Mouse (Mus musculus) granulocyte monocyte progenitor cell, adult 5-6 weeks (primary cell): ENCODE data around the gene Mllt11. TPM values are rescaled to one million over a fixed set of nuclear protein-coding genes. Genes with fewer than 3 reads are reported as not detected.

Source experiments
- ATAC-seq: replicated peaks from 2 replicates; pipeline ENCODE4 v1.8.0; 2016; ENCODE audit warnings: mild to moderate bottlenecking, moderate TSS enrichment, inconsistent platforms; ENCODE audit not compliant: poor library complexity, severe bottlenecking
- total RNA-seq, 2 experiments: library from RNA; stranded (forward) in 1 of 2; stranded (reverse) in 1 of 2; fragments of 200-712, 200-1000 nt in 1 of 2; fragments of >200 nt in 1 of 2; fragmentation: Nextera tagmentation in 1 of 2; gene quantifications; 2 replicates each; pipeline ENCODE4 v1.2.3; 2014 to 2017

The Mllt11 gene
- total RNA-seq, 2 experiments from 2014 or later = 1.9 to 6.9 TPM

DNA sequence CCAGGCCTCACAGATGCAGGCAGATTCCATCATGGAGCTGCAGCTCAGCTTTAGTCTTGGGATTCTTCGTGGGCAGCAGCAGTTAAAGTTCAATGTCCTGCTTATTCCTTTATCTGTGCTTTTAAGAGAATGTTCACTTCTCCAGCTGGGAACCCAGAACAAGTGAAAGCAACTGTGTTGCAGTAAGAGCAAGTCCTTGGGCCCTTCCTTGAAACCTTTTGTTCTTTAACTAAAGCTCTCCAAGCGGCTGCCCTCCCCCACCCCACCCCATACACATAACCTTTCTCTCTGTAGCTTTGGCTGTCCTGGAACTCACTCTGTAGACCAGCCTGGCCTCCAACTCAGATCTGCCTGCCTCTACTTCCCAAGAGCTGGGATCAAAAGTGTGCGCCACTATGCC is 55.5 kb downstream of the Mllt11 start:
- no peak for ATAC-seq

DNA sequence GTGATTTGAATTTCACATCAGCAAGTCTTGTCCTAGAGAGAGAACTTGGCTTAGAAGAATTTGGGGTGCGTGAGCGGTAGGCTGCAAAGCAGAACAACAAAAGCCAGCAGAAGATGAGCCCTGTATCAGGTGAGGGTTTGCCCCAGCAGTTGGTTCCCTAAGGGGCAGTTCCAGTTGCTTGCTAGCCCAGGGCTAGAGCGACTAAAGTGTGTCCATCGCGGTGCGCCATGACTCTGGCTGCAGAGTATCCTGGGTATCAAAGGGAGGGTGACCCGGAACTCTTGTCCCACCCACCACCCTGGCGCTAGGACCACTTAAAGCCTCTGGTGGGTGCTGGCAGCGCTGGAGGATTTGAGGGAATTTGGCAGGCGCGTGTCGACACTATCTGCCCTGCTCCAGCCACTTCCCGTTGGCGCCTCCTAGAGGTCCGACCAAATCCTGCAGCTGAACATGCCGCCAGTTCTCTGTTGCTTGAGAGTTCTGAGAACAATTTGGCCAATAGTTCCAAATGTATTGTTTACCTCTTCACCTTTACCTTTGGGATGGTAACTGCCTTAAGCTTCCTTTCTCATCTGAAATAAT is 57.9 kb downstream of the Mllt11 start:
- peak; percentile 79 for ATAC-seq

DNA sequence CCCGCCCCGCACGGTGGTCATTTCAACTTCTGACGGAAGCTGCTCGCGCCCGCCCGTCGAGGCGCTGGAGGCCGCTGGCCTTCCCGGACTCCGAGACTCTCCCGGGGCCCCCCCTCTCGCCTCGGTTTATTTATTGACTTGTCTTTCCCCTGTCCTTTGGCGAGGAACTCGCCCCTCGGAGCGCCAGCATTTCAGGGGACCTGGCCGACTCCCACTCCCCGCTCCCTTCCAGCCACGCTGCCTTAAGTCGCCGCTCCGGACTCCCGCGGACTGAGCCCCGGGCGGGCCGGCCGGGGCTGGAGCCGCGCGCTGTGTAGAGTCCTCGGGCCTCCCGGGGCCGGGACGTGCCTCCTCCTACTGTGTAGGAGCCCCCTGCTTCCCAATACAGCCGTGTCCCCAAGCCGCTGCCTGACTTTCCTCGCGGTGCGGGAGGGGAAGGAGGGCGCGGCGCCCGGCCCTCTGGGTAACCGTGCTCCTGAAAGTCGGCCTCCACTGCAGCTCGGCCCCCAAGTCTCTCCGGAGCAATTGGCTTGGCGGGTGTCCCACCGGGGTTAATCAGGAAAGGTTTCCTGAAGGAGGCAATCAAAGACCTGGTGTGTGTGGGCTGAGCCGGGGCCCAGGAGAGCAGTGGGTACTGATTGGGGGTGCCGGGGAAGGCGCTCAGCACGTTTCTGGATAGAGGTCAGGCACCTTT is 58.6 kb downstream of the Mllt11 start:
- peak; percentile 38 for ATAC-seq

DNA sequence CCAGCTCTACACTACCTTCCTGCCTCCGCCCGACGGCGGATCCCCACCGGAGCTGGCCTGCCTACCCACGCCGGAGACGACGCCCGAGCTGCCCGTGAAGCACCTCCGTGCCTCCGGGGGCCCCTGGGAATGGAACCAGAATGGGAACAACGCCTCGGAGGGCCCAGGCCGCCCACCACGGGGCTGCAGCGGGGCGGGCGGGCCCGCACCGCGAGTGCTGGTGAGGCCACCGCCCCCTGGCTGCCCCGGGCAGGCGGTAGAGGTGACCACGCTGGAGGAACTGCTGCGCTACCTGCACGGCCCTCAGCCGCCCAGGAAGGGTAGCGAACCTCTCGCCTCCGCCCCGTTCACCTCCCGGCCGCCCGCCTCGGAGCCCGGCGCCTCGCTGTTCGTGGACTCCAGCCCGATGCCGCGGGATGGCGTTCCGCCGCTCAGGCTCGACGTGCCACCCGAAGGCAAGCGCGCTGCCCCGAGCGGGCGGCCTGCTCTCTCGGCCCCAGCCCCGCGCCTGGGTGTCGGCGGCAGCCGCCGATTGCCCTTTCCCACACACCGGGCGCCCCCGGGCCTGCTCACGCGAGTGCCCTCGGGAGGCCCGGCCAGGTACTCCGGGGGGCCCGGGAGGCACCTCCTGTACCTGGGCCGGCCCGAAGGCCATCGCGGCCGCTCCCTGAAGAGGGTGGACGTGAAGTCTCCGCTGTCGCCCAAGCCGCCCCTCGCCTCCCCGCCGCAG is 59.3 kb downstream of the Mllt11 start:
- ATAC-seq = no peak

DNA sequence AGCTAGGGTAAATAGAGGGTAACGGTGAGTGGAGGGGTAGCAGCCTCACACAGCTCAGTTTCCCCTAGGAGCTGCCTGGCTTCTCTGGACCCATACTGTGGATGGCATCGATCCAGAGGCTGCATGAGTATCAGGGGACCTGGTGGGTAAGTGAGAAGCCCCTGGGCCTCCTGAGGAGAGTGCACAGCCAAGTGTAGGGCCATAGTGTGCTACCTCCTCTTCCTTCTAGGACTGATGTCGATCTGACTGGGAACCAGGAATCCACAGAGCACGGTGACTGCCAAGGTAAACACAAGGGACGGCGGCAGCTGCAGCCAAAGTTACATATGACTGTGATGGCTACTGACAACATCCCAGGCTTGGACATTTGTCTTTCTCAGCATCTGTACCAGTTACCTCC is 60.9 kb downstream of the Mllt11 start:
- ATAC-seq = no peak

DNA sequence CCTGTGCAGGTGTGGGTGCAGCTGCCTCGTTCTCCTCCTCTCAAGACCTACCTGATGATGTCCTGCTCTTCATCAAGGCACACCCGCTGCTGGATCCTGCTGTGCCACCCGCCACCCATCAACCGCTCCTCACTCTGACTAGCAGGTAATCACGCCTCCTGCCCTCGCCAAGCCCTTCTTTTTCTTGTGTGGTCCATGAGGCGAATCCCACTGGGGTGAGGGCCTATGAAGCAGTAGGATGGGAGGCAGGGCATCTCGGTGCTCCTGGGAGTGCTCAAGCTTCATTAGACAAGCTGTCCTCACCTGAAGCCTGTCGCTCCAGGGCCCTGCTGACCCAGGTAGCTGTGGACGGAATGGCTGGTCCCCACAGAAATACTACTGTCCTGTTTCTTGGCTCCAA is 62.0 kb downstream of the Mllt11 start:
- ATAC-seq = no peak

Other genes with a start within 250 kb of the Mllt11 start
- 35.0 and 36.7 TPM in 2 replicates for gene Zfp687, start 216.7 kb downstream of the Mllt11 start, total RNA-seq (2014; fragmentation: Nextera tagmentation)
- gene Zfp687, start 216.7 kb downstream of the Mllt11 start, total RNA-seq (2017) = 18.4 and 20.6 TPM in 2 replicates
- gene Psmd4, start 189.6 kb downstream of the Mllt11 start, total RNA-seq (2014; fragmentation: Nextera tagmentation) = 112 and 128 TPM in 2 replicates
- gene Psmd4, start 189.6 kb downstream of the Mllt11 start, total RNA-seq (2017) = 196 and 226 TPM in 2 replicates
- gene Pip5k1a, start 125.2 kb downstream of the Mllt11 start, total RNA-seq (2014; fragmentation: Nextera tagmentation) = 22.8 and 23.8 TPM in 2 replicates
- 14.4 and 16.0 TPM in 2 replicates for gene Pip5k1a, start 125.2 kb downstream of the Mllt11 start, total RNA-seq (2017)
- 54.8 and 58.1 TPM in 2 replicates for gene Vps72, start 121.1 kb downstream of the Mllt11 start, total RNA-seq (2014; fragmentation: Nextera tagmentation)
- gene Vps72, start 121.1 kb downstream of the Mllt11 start, total RNA-seq (2017) = 50.0 and 62.4 TPM in 2 replicates
- gene Tmod4, start 107.7 kb downstream of the Mllt11 start, total RNA-seq (2014; fragmentation: Nextera tagmentation) = 9.4 and 13.9 TPM in 2 replicates
- not detected in 2 replicates for gene Tmod4, start 107.7 kb downstream of the Mllt11 start, total RNA-seq (2017)
- 41.2 and 82.8 TPM in 2 replicates for gene Scnm1, start 98.2 kb downstream of the Mllt11 start, total RNA-seq (2014; fragmentation: Nextera tagmentation)
- 53.1 and 64.1 TPM in 2 replicates for gene Scnm1, start 98.2 kb downstream of the Mllt11 start, total RNA-seq (2017)
- 3.1 and 4.3 TPM in 2 replicates for gene Lysmd1, start 98.1 kb downstream of the Mllt11 start, total RNA-seq (2014; fragmentation: Nextera tagmentation)
- gene Lysmd1, start 98.1 kb downstream of the Mllt11 start, total RNA-seq (2017) = 2.7 and 4.4 TPM in 2 replicates
- 30.5 and 40.2 TPM in 2 replicates for gene Tnfaip8l2, start 89.8 kb downstream of the Mllt11 start, total RNA-seq (2014; fragmentation: Nextera tagmentation)
- 21.0 and 24.3 TPM in 2 replicates for gene Tnfaip8l2, start 89.8 kb downstream of the Mllt11 start, total RNA-seq (2017)
- not detected in 2 replicates for gene Sema6c, start 71.7 kb downstream of the Mllt11 start, total RNA-seq (2014; fragmentation: Nextera tagmentation)
- gene Sema6c, start 71.7 kb downstream of the Mllt11 start, total RNA-seq (2017) = not detected in 2 replicates
- gene Gabpb2, start 14.3 kb downstream of the Mllt11 start, total RNA-seq (2014; fragmentation: Nextera tagmentation) = 36.0 and 54.3 TPM in 2 replicates
- 39.8 and 43.6 TPM in 2 replicates for gene Gabpb2, start 14.3 kb downstream of the Mllt11 start, total RNA-seq (2017)
- gene Cdc42se1, start 3.4 kb downstream of the Mllt11 start, total RNA-seq (2014; fragmentation: Nextera tagmentation) = 93.6 and 99.1 TPM in 2 replicates
- gene Cdc42se1, start 3.4 kb downstream of the Mllt11 start, total RNA-seq (2017) = 43.0 and 61.6 TPM in 2 replicates
- gene Gm128, start 9.4 kb upstream of the Mllt11 start, total RNA-seq (2014; fragmentation: Nextera tagmentation) = 1.0 TPM in 1 of 2 replicates, not detected in the other
- gene Gm128, start 9.4 kb upstream of the Mllt11 start, total RNA-seq (2017) = 0.22 and 1.8 TPM in 2 replicates
- gene Bnipl, start 19.0 kb upstream of the Mllt11 start, total RNA-seq (2014; fragmentation: Nextera tagmentation) = 0.88 TPM in 1 of 2 replicates, not detected in the other
- not detected in 2 replicates for gene Bnipl, start 19.0 kb upstream of the Mllt11 start, total RNA-seq (2017)
- gene Mindy1, start 49.2 kb upstream of the Mllt11 start, total RNA-seq (2014; fragmentation: Nextera tagmentation) = 26.9 and 56.5 TPM in 2 replicates
- gene Mindy1, start 49.2 kb upstream of the Mllt11 start, total RNA-seq (2017) = 22.8 and 30.0 TPM in 2 replicates
- 17.8 and 25.4 TPM in 2 replicates for gene Prune1, start 49.9 kb upstream of the Mllt11 start, total RNA-seq (2014; fragmentation: Nextera tagmentation)
- gene Prune1, start 49.9 kb upstream of the Mllt11 start, total RNA-seq (2017) = 9.3 and 11.3 TPM in 2 replicates
- 15.5 and 18.0 TPM in 2 replicates for gene Anxa9, start 75.0 kb upstream of the Mllt11 start, total RNA-seq (2014; fragmentation: Nextera tagmentation)
- 5.0 and 5.4 TPM in 2 replicates for gene Anxa9, start 75.0 kb upstream of the Mllt11 start, total RNA-seq (2017)
- 193 and 213 TPM in 2 replicates for gene Cers2, start 82.6 kb upstream of the Mllt11 start, total RNA-seq (2014; fragmentation: Nextera tagmentation)
- gene Cers2, start 82.6 kb upstream of the Mllt11 start, total RNA-seq (2017) = 87.8 and 88.6 TPM in 2 replicates
- gene Setdb1, start 125.0 kb upstream of the Mllt11 start, total RNA-seq (2014; fragmentation: Nextera tagmentation) = 40.6 and 43.4 TPM in 2 replicates
- gene Setdb1, start 125.0 kb upstream of the Mllt11 start, total RNA-seq (2017) = 28.9 and 32.8 TPM in 2 replicates
- not detected in 2 replicates for gene 4930558C23Rik, start 170.7 kb upstream of the Mllt11 start, total RNA-seq (2014; fragmentation: Nextera tagmentation)
- not detected in 2 replicates for gene 4930558C23Rik, start 170.7 kb upstream of the Mllt11 start, total RNA-seq (2017)
- 31.4 and 34.3 TPM in 2 replicates for gene Arnt, start 202.2 kb upstream of the Mllt11 start, total RNA-seq (2014; fragmentation: Nextera tagmentation)
- 14.7 and 17.1 TPM in 2 replicates for gene Arnt, start 202.2 kb upstream of the Mllt11 start, total RNA-seq (2017)